In genomic region chr7:68717498-68717897, GRCm38 (mm10) we compare ENCODE assay signal across 8 mouse cellular contexts. TPM values are rescaled to one million over a fixed set of nuclear protein-coding genes. Genes with fewer than 3 reads are reported as not detected.
DNase-seq lines count a peak whose midpoint lies in the region; ATAC-seq lines count a peak whose summit lies in the region.

No protein-coding gene starts in this region.

- no peaks in the 10 kb centered on the region for H3K4me1 ChIP-seq in forebrain, embryonic 11.5 days (replicated peaks; ENCODE audit: control insufficient read depth, insufficient read depth, low read length)
- peaks cover 11% of the 10 kb centered on the region for H3K4me1 ChIP-seq in forebrain, embryonic 10.5 days
- H3K4me1 ChIP-seq in embryonic facial prominence, embryonic 10.5 days: peaks cover 13% of the 10 kb centered on the region
- H3K4me1 ChIP-seq in heart, embryonic 11.5 days (ENCODE audit: control insufficient read depth, insufficient read depth, low read length): peaks cover 7% of the 10 kb centered on the region; the same call in 1 of the 2 replicates
- peaks cover 11% of the 10 kb centered on the region; the same call in 1 of the 2 replicates for H3K4me1 ChIP-seq in kidney, embryonic 16.5 days (ENCODE audit: insufficient read depth, low read length)
- H3K4me1 ChIP-seq in limb, embryonic 15.5 days: peaks cover 10% of the 10 kb centered on the region

- H3K27me3 ChIP-seq in forebrain, embryonic 11.5 days (ENCODE audit: control insufficient read depth, insufficient read depth, low read length): no peaks in the 10 kb centered on the region
- H3K27me3 ChIP-seq in forebrain, embryonic 10.5 days (ENCODE audit: poor library complexity, severe bottlenecking): no peaks in the 10 kb centered on the region
- no peaks in the 10 kb centered on the region for H3K27me3 ChIP-seq in embryonic facial prominence, embryonic 10.5 days (replicated peaks; ENCODE audit: low read depth, poor library complexity, severe bottlenecking)
- H3K27me3 ChIP-seq in heart, embryonic 11.5 days (ENCODE audit: control insufficient read depth, insufficient read depth, low read length): no peaks in the 10 kb centered on the region
- no peaks in the 10 kb centered on the region for H3K27me3 ChIP-seq in kidney, embryonic 16.5 days (ENCODE audit: insufficient read depth, low read length)
- no peaks in the 10 kb centered on the region for H3K27me3 ChIP-seq in limb, embryonic 15.5 days

- WGBS in forebrain, embryonic 11.5 days: 50% methylated on average over 10 of the region's 10 CpGs
- WGBS in forebrain, embryonic 10.5 days: 64% methylated on average over 10 of the region's 10 CpGs
- 50% methylated on average over 10 of the region's 10 CpGs for WGBS in embryonic facial prominence, embryonic 10.5 days
- WGBS in heart, embryonic 11.5 days (ENCODE audit: insufficient replicate concordance): 37% methylated on average over 10 of the region's 10 CpGs
- WGBS in kidney, embryonic 16.5 days: 11% methylated on average over 10 of the region's 10 CpGs
- WGBS in limb, embryonic 15.5 days: 31% methylated on average over 10 of the region's 10 CpGs

- no peak overlapping the region for H3K9ac ChIP-seq in forebrain, embryonic 11.5 days (ENCODE audit: low read length)
- H3K9ac ChIP-seq in heart, embryonic 11.5 days (ENCODE audit: low read depth, low read length): no peak overlapping the region
- no peak overlapping the region for H3K9ac ChIP-seq in kidney, embryonic 16.5 days (replicated peaks; ENCODE audit: low read length)
- no peak overlapping the region for H3K9ac ChIP-seq in limb, embryonic 15.5 days

- H3K9me3 ChIP-seq in forebrain, embryonic 11.5 days (ENCODE audit: control insufficient read depth, low read length): no peaks in the 10 kb centered on the region
- no peaks in the 10 kb centered on the region for H3K9me3 ChIP-seq in forebrain, embryonic 10.5 days
- no peaks in the 10 kb centered on the region for H3K9me3 ChIP-seq in embryonic facial prominence, embryonic 10.5 days
- H3K9me3 ChIP-seq in heart, embryonic 11.5 days (replicated peaks; ENCODE audit: control insufficient read depth, low read length): no peaks in the 10 kb centered on the region
- H3K9me3 ChIP-seq in kidney, embryonic 16.5 days (ENCODE audit: low read length): no peaks in the 10 kb centered on the region
- no peaks in the 10 kb centered on the region for H3K9me3 ChIP-seq in limb, embryonic 15.5 days

- H3K4me3 ChIP-seq in forebrain, embryonic 11.5 days (ENCODE audit: low read depth, low read length): no peak overlapping the region
- no peak overlapping the region for H3K4me3 ChIP-seq in forebrain, embryonic 10.5 days
- no peak overlapping the region for H3K4me3 ChIP-seq in embryonic facial prominence, embryonic 10.5 days
- no peak overlapping the region for H3K4me3 ChIP-seq in heart, embryonic 11.5 days (ENCODE audit: low read depth, low read length)
- H3K4me3 ChIP-seq in kidney, embryonic 16.5 days (ENCODE audit: low read length): no peak overlapping the region
- H3K4me3 ChIP-seq in limb, embryonic 15.5 days: no peak overlapping the region

- no peak overlapping the region for H3K27ac ChIP-seq in forebrain, embryonic 11.5 days (ENCODE audit: low read depth, low read length)
- no peak overlapping the region for H3K27ac ChIP-seq in forebrain, embryonic 10.5 days
- H3K27ac ChIP-seq in embryonic facial prominence, embryonic 10.5 days (replicated peaks): peak overlapping the region; percentile 24; the same call in 1 of the 2 replicates
- peak overlapping the region; percentile 41; the same call in 1 of the 2 replicates for H3K27ac ChIP-seq in heart, embryonic 11.5 days (ENCODE audit: low read depth, low read length)
- peak overlapping the region; percentile 17; the same call in 1 of the 2 replicates for H3K27ac ChIP-seq in kidney, embryonic 16.5 days (ENCODE audit: low read length)
- no peak overlapping the region for H3K27ac ChIP-seq in limb, embryonic 15.5 days

- no peak; the same call in 1 of the 2 replicates for ATAC-seq in forebrain, embryonic 11.5 days (replicated peaks; ENCODE audit: low FRiP score)
- peak; percentile 31; the same call in 1 of the 2 replicates for ATAC-seq in heart, embryonic 11.5 days (replicated peaks; ENCODE audit: insufficient number of reproducible peaks, low FRiP score, low TSS enrichment)
- ATAC-seq in kidney, embryonic 16.5 days (ENCODE audit: low FRiP score, low TSS enrichment): peak; percentile 51; the same call in 1 of the 2 replicates
- ATAC-seq in limb, embryonic 15.5 days (ENCODE audit: insufficient number of reproducible peaks, low FRiP score, low TSS enrichment, low read depth): no peak

- no peaks in the 10 kb centered on the region for H3K36me3 ChIP-seq in forebrain, embryonic 11.5 days (ENCODE audit: control insufficient read depth, insufficient read depth, low read length)
- H3K36me3 ChIP-seq in forebrain, embryonic 10.5 days (replicated peaks): no peaks in the 10 kb centered on the region
- no peaks in the 10 kb centered on the region for H3K36me3 ChIP-seq in embryonic facial prominence, embryonic 10.5 days (replicated peaks)
- H3K36me3 ChIP-seq in heart, embryonic 11.5 days (ENCODE audit: control insufficient read depth, insufficient read depth, low read length): no peaks in the 10 kb centered on the region
- H3K36me3 ChIP-seq in kidney, embryonic 16.5 days (ENCODE audit: insufficient read depth, low read length): no peaks in the 10 kb centered on the region
- no peaks in the 10 kb centered on the region for H3K36me3 ChIP-seq in limb, embryonic 15.5 days

- peak; percentile 58 for DNase-seq in forebrain, embryonic 11.5 days (ENCODE audit: low spot score)
- no peak for DNase-seq in forebrain, embryonic 10.5 days (ENCODE audit: extremely low spot score, low spot score)
- no peak for DNase-seq in embryonic facial prominence, embryonic 10.5 days (ENCODE audit: low spot score)
- peak; percentile 49 for DNase-seq in right cerebral cortex, adult 18-20 months
- no peak for DNase-seq in thymus, postnatal 10 days (ENCODE audit: low spot score in 2 of 2)

- no peak overlapping the region for H3K4me2 ChIP-seq in forebrain, embryonic 11.5 days (ENCODE audit: low read depth, low read length, severe bottlenecking)
- no peak overlapping the region for H3K4me2 ChIP-seq in heart, embryonic 11.5 days
- peak overlapping the region; percentile 14 for H3K4me2 ChIP-seq in kidney, embryonic 16.5 days (replicated peaks; ENCODE audit: low read depth, low read length)
- H3K4me2 ChIP-seq in limb, embryonic 15.5 days: 0 out of 2 replicates have a peak overlapping the region, but pooled peaks have one; percentile 2

RNA-seq across cellular contexts. Expression of gene Arrdc4, which starts 31.5 kb away (rescaled TPM):
- 16.6 and 18.6 TPM in 2 replicates for polyA plus RNA-seq in forebrain, embryonic 11.5 days (2014; fragmentation: Nextera tagmentation; extraction: Ambion mirVana)
- 12.4 and 12.9 TPM in 2 replicates for polyA plus RNA-seq in forebrain, embryonic 10.5 days (2016; fragmentation: Nextera tagmentation; extraction: Ambion mirVana)
- 15.3 and 16.2 TPM in 2 replicates for polyA plus RNA-seq in embryonic facial prominence, embryonic 10.5 days (2016; fragmentation: Nextera tagmentation; extraction: Ambion mirVana)
- 12.5 and 15.0 TPM in 2 replicates for polyA plus RNA-seq in heart, embryonic 11.5 days (2014; fragmentation: Nextera tagmentation; extraction: Ambion mirVana)
- 29.7 and 31.4 TPM in 2 replicates for polyA plus RNA-seq in kidney, embryonic 16.5 days (2015; fragmentation: Nextera tagmentation; extraction: Ambion mirVana)
- 17.4 and 19.7 TPM in 2 replicates for polyA plus RNA-seq in limb, embryonic 15.5 days (2015; fragmentation: Nextera tagmentation; extraction: Ambion mirVana)

Comparison
In these comparisons a context has a peak if more than half of its experiments do, and no peak if none do; other contexts are left out.
1. DNase-seq: peak in forebrain, embryonic 11.5 days (single experiment) and right cerebral cortex, adult 18-20 months (single experiment); none in forebrain, embryonic 10.5 days (single experiment), embryonic facial prominence, embryonic 10.5 days (single experiment) and thymus, postnatal 10 days (0 of 2).
2. ATAC-seq: peak in heart, embryonic 11.5 days (single experiment) and kidney, embryonic 16.5 days (single experiment); none in forebrain, embryonic 11.5 days (single experiment) and limb, embryonic 15.5 days (single experiment).
3. H3K27ac ChIP-seq: peak in embryonic facial prominence, embryonic 10.5 days (single experiment), heart, embryonic 11.5 days (single experiment) and kidney, embryonic 16.5 days (single experiment); none in forebrain, embryonic 11.5 days (single experiment), forebrain, embryonic 10.5 days (single experiment) and limb, embryonic 15.5 days (single experiment).
4. H3K4me2 ChIP-seq: peak in kidney, embryonic 16.5 days (single experiment) and limb, embryonic 15.5 days (single experiment); none in forebrain, embryonic 11.5 days (single experiment) and heart, embryonic 11.5 days (single experiment).